Mouse (Mus musculus): ENCODE measurements around the gene Tkt.
A peak's percentile ranks its signal among the peaks of the same experiment; 100 is the strongest.
"Not testable (repeated sequence)": the region's sequence is repeated elsewhere in the genome, so short reads cannot be mapped to it uniquely, and the experiment has no call there.

Tkt gene

GRCm38 (mm10) chr14:30528961-30529360, 19.2 kb upstream of the Tkt start:
- Histone ChIP-seq H3K4me3 (replicated peaks; ENCODE audit: low read length) (peak overlapping the region; percentile 49), H3K27me3 (ENCODE audit: insufficient read depth, low read length) (no peaks in the 10 kb centered on the region)
- TF ChIP-seq POU5F1 (IDR thresholded peaks at IDR 0.05; ENCODE audit: borderline replicate concordance, low read length): no peak
- TF ChIP-seq CTCF (conservative IDR thresholded peaks at IDR 0.05; ENCODE audit: low read length): no peak
- no peak for TF ChIP-seq NANOG (IDR thresholded peaks at IDR 0.05; ENCODE audit: borderline replicate concordance, low read length)

GRCm38 (mm10) chr14:30529454-30529853, 18.7 kb upstream of the Tkt start:
- Histone ChIP-seq H3K36me3 (ENCODE audit: insufficient read depth, low read length) (peaks cover 31% of the 10 kb centered on the region), H3K9me3 (ENCODE audit: low read length) (no peaks in the 10 kb centered on the region), H3K27me3 (ENCODE audit: insufficient read depth, low read length) (no peaks in the 10 kb centered on the region), H3K4me1 (replicated peaks; ENCODE audit: low read depth, low read length) (peaks cover 75% of the 10 kb centered on the region), H3K4me3 (replicated peaks; ENCODE audit: low read length) (peak overlapping the region; percentile 49)
- TF ChIP-seq POU5F1 (IDR thresholded peaks at IDR 0.05; ENCODE audit: borderline replicate concordance, low read length) (no peak), CTCF (conservative IDR thresholded peaks at IDR 0.05; ENCODE audit: low read length) (no peak), NANOG (IDR thresholded peaks at IDR 0.05; ENCODE audit: borderline replicate concordance, low read length) (peak; percentile 67; the same call in 1 of the 2 replicates)

More at GRCm38 (mm10) chr14:30528961-30529360, 19.2 kb upstream of the Tkt start:
- peaks cover 36% of the 10 kb centered on the region for H3K36me3 ChIP-seq (ENCODE audit: insufficient read depth, low read length)
- peaks cover 73% of the 10 kb centered on the region for H3K4me1 ChIP-seq (replicated peaks; ENCODE audit: low read depth, low read length)
- H3K9me3 ChIP-seq (ENCODE audit: low read length): no peaks in the 10 kb centered on the region

GRCm38 (mm10) chr14:30530726-30531269, 17.4 kb upstream of the Tkt start:
- H3K4me3 ChIP-seq (replicated peaks; ENCODE audit: low read length): peak overlapping the region; percentile 71
- TF ChIP-seq CTCF (conservative IDR thresholded peaks at IDR 0.05; ENCODE audit: low read length) (no peak), POU5F1 (IDR thresholded peaks at IDR 0.05; ENCODE audit: borderline replicate concordance, low read length) (no peak), NANOG (IDR thresholded peaks at IDR 0.05; ENCODE audit: borderline replicate concordance, low read length) (no peak)
- peaks cover 18% of the 10 kb centered on the region for H3K36me3 ChIP-seq (ENCODE audit: insufficient read depth, low read length)
- peaks cover 72% of the 10 kb centered on the region for H3K4me1 ChIP-seq (replicated peaks; ENCODE audit: low read depth, low read length)
- no peaks in the 10 kb centered on the region for H3K27me3 ChIP-seq (ENCODE audit: insufficient read depth, low read length)
- no peaks in the 10 kb centered on the region for H3K9me3 ChIP-seq (ENCODE audit: low read length)

- peaks cover 65% of the 10 kb centered on the region for H3K4me1 ChIP-seq (replicated peaks; ENCODE audit: low read depth, low read length)
- no peaks in the 10 kb centered on the region for H3K9me3 ChIP-seq (ENCODE audit: low read length)
- H3K4me3 ChIP-seq (replicated peaks; ENCODE audit: low read length): no peak overlapping the region; the same call in 1 of the 2 replicates
- TF ChIP-seq POU5F1 (IDR thresholded peaks at IDR 0.05; ENCODE audit: borderline replicate concordance, low read length) (no peak), NANOG (IDR thresholded peaks at IDR 0.05; ENCODE audit: borderline replicate concordance, low read length) (no peak), CTCF (conservative IDR thresholded peaks at IDR 0.05; ENCODE audit: low read length) (no peak)
- H3K36me3 ChIP-seq (ENCODE audit: insufficient read depth, low read length): peaks cover 11% of the 10 kb centered on the region
- no peaks in the 10 kb centered on the region for H3K27me3 ChIP-seq (ENCODE audit: insufficient read depth, low read length)
These were observed 16.7 kb upstream of the Tkt start for GRCm38 (mm10) chr14:30531431-30531830.

- Histone ChIP-seq H3K36me3 (ENCODE audit: insufficient read depth, low read length) (peaks cover 8% of the 10 kb centered on the region; the same call in 1 of the 2 replicates), H3K27me3 (ENCODE audit: insufficient read depth, low read length) (no peaks in the 10 kb centered on the region), H3K4me3 (replicated peaks; ENCODE audit: low read length) (no peak overlapping the region; the same call in 1 of the 2 replicates), H3K4me1 (replicated peaks; ENCODE audit: low read depth, low read length) (peaks cover 61% of the 10 kb centered on the region), H3K9me3 (ENCODE audit: low read length) (no peaks in the 10 kb centered on the region)
- TF ChIP-seq NANOG (IDR thresholded peaks at IDR 0.05; ENCODE audit: borderline replicate concordance, low read length): no peak
- TF ChIP-seq CTCF (conservative IDR thresholded peaks at IDR 0.05; ENCODE audit: low read length): no peak
- no peak for TF ChIP-seq POU5F1 (IDR thresholded peaks at IDR 0.05; ENCODE audit: borderline replicate concordance, low read length)
These were observed 16.3 kb upstream of the Tkt start for GRCm38 (mm10) chr14:30531896-30532295.

GRCm38 (mm10) chr14:30533780-30534450, 14.2 kb upstream of the Tkt start:
- H3K36me3 ChIP-seq (ENCODE audit: insufficient read depth, low read length): no peaks in the 10 kb centered on the region
- H3K9me3 ChIP-seq (ENCODE audit: low read length): no peaks in the 10 kb centered on the region
- no peaks in the 10 kb centered on the region for H3K27me3 ChIP-seq (ENCODE audit: insufficient read depth, low read length)
- H3K4me1 ChIP-seq (replicated peaks; ENCODE audit: low read depth, low read length): peaks cover 47% of the 10 kb centered on the region
- no peak for TF ChIP-seq NANOG (IDR thresholded peaks at IDR 0.05; ENCODE audit: borderline replicate concordance, low read length)
- TF ChIP-seq CTCF (conservative IDR thresholded peaks at IDR 0.05; ENCODE audit: low read length): no peak
- no peak for TF ChIP-seq POU5F1 (IDR thresholded peaks at IDR 0.05; ENCODE audit: borderline replicate concordance, low read length)
- H3K4me3 ChIP-seq (replicated peaks; ENCODE audit: low read length): no peak overlapping the region

GRCm38 (mm10) chr14:30541541-30541940, 6.6 kb upstream of the Tkt start:
- H3K4me1 ChIP-seq (replicated peaks; ENCODE audit: low read depth, low read length): peaks cover 23% of the 10 kb centered on the region
- H3K9me3 ChIP-seq (ENCODE audit: low read length): no peaks in the 10 kb centered on the region
- TF ChIP-seq POU5F1 (IDR thresholded peaks at IDR 0.05; ENCODE audit: borderline replicate concordance, low read length) (no peak), NANOG (IDR thresholded peaks at IDR 0.05; ENCODE audit: borderline replicate concordance, low read length) (no peak), CTCF (conservative IDR thresholded peaks at IDR 0.05; ENCODE audit: low read length) (no peak)
- no peaks in the 10 kb centered on the region for H3K27me3 ChIP-seq (ENCODE audit: insufficient read depth, low read length)
- H3K4me3 ChIP-seq (replicated peaks; ENCODE audit: low read length): no peak overlapping the region
- H3K36me3 ChIP-seq (ENCODE audit: insufficient read depth, low read length): no peaks in the 10 kb centered on the region

- H3K4me3 ChIP-seq (replicated peaks; ENCODE audit: low read length); H3K9me3 ChIP-seq (ENCODE audit: low read length); H3K27me3 ChIP-seq (ENCODE audit: insufficient read depth, low read length); H3K36me3 ChIP-seq (ENCODE audit: insufficient read depth, low read length): not testable (repeated sequence)
- peaks cover 23% of the 10 kb centered on the region for H3K4me1 ChIP-seq (replicated peaks; ENCODE audit: low read depth, low read length)
These were observed 4.8 kb upstream of the Tkt start for GRCm38 (mm10) chr14:30543331-30543730.
